Mouse (Mus musculus) G1E (cell line): Measurements from ENCODE around the gene Mybbp1a. TPM values are rescaled to one million over a fixed set of nuclear protein-coding genes. Genes with fewer than 3 reads are reported as not detected.

ENCODE experiments used
- ATAC-seq: 2 replicates; pipeline ENCODE4 v1.8.0; 2016; ENCODE audit warnings: mild to moderate bottlenecking; ENCODE audit not compliant: insufficient number of reproducible peaks, poor library complexity, low FRiP score, severe bottlenecking; ENCODE audit errors: extremely low read depth
- DNase-seq: peaks from one replicate; pipeline ENCODE4 v3.0.0; 2012; ENCODE audit warnings: low spot score
- H3K27me3 ChIP-seq: 2 replicates; pipeline ENCODE4 v1.6.1; 2012; ENCODE audit warnings: mild to moderate bottlenecking, low read length, inconsistent platforms; ENCODE audit not compliant: insufficient read depth
- H3K36me3 ChIP-seq: replicated peaks from 2 replicates; pipeline ENCODE3; 2012; ENCODE audit warnings: mild to moderate bottlenecking, inconsistent platforms
- H3K4me1 ChIP-seq: 2 replicates; pipeline ENCODE4 v1.6.1; 2012; ENCODE audit warnings: low read depth, low read length, inconsistent platforms, mixed read lengths; ENCODE audit not compliant: insufficient read depth
- H3K4me3 ChIP-seq: 2 replicates; pipeline ENCODE4 v1.5.1; 2012; ENCODE audit warnings: low read depth, mild to moderate bottlenecking, inconsistent platforms, low read length, moderate library complexity, mixed read lengths
- H3K9me3 ChIP-seq: replicated peaks from 2 replicates; pipeline ENCODE4 v1.6.1; 2012; ENCODE audit warnings: inconsistent platforms
- CTCF ChIP-seq: IDR thresholded peaks from 2 replicates; pipeline ENCODE4 v1.5.1; 2012; ENCODE audit warnings: low read depth, low read length, inconsistent platforms, mixed read lengths
- GATA1 ChIP-seq: IDR thresholded peaks from 2 replicates; pipeline ENCODE4 v1.6.1; 2012; ENCODE audit warnings: borderline replicate concordance, low read length, inconsistent platforms, mixed read lengths
- GATA2 ChIP-seq: IDR thresholded peaks from 2 replicates; pipeline ENCODE4 v1.6.1; 2012; ENCODE audit warnings: low read depth, low read length, inconsistent platforms, borderline replicate concordance
- POLR2AphosphoS5 ChIP-seq: IDR thresholded peaks from 2 replicates; pipeline ENCODE4 v1.6.1; 2012; ENCODE audit warnings: low read depth, low read length, inconsistent platforms; ENCODE audit not compliant: insufficient replicate concordance
- TAL1 ChIP-seq: conservative IDR thresholded peaks from 2 replicates; pipeline ENCODE4 v1.6.1; 2012; ENCODE audit warnings: low read depth, low read length, inconsistent platforms, mixed read lengths
- polyA plus RNA-seq: library from polyadenylated mRNA; stranded (reverse); fragments of >175 nt; gene quantifications from 2 replicates; pipeline ENCODE4 v1.2.3, GENCODE M21; 2012
- total RNA-seq, 2 experiments: library from RNA; stranded (forward) in 1 of 2; stranded (reverse) in 1 of 2; fragments of 200-1000 nt in 1 of 2; fragments of >200 nt in 1 of 2; fragmentation: Nextera tagmentation in 1 of 2; gene quantifications; 2 replicates each; pipeline ENCODE4 v1.2.3; 2014 to 2017

Mybbp1a gene
- total and polyA plus RNA-seq, 3 experiments, result 125 to 496 (median 253) TPM

DNA sequence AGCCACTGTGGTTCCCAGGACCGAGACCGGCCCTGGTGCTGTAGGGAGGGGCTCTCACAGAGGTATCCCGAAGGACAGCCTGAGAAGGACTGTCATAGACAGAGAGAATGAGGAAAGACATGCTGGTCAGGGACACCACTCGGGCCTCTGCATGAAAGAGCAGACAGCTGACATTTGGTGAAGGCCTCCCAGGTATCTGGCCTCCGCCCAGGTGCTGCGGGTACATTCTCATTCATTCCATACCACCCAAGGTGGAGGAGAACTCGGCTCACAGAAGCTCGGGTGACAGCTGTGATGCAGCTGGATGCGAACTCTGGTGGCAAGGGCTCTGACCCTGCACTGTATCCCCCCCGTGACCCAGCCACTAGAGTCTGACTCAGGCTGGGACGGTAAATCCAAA is 44.8 kb downstream of the Mybbp1a start:
- H3K9me3 ChIP-seq, result no peaks in the 10 kb centered on the region
- H3K36me3 ChIP-seq, result peaks cover 60% of the 10 kb centered on the region
- no peak for TF ChIP-seq POLR2AphosphoS5
- TF ChIP-seq CTCF, result no peak
- no peak for TF ChIP-seq GATA1
- TF ChIP-seq TAL1, result no peak
- no peak for TF ChIP-seq GATA2
- H3K4me1 ChIP-seq, result peaks cover 87% of the 10 kb centered on the region
- DNase-seq (no peak), ATAC-seq (no peak)
- peak overlapping the region; percentile 64; the same call in 1 of the 2 replicates for H3K4me3 ChIP-seq
- H3K27me3 ChIP-seq, result no peaks in the 10 kb centered on the region

GRCm38 (mm10) chr11:72487171-72487570 is 46.0 kb downstream of the Mybbp1a start:
- Histone ChIP-seq H3K4me3 (peak overlapping the region; percentile 94), H3K4me1 (peaks cover 86% of the 10 kb centered on the region), H3K27me3 (peaks cover 2% of the 10 kb centered on the region; the same call in 1 of the 2 replicates), H3K36me3 (peaks cover 49% of the 10 kb centered on the region), H3K9me3 (no peaks in the 10 kb centered on the region)
- DNase-seq (no peak), ATAC-seq (0 out of 2 replicates have a peak, but pooled peaks have one; percentile 4)
- peak; percentile 33; the same call in 1 of the 2 replicates for TF ChIP-seq TAL1
- no peak for TF ChIP-seq CTCF

DNA sequence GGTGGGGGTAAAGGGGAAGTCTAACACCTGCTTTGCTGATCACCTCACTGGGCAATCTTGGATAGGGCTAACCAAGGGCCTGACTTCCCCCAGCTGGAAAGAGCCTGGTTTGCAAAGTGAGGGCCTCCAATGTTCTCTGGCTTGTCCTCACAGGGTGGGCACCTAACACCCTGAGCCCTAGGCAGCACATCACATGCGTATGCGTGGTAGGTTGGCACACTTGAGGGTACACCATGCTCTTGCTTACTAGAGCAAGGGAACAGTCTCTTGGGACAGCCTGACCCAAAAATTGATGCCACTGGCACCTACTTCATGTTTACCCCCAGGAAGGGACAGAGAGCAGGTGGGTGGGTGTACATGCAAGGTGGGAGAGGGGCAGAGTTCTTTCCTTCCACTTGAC is 46.6 kb downstream of the Mybbp1a start:
- peaks cover 81% of the 10 kb centered on the region for H3K4me1 ChIP-seq
- H3K36me3 ChIP-seq, result peaks cover 44% of the 10 kb centered on the region
- H3K27me3 ChIP-seq, result peaks cover 2% of the 10 kb centered on the region; the same call in 1 of the 2 replicates
- DNase-seq (no peak), ATAC-seq (no peak)
- TF ChIP-seq CTCF, result no peak
- TF ChIP-seq GATA1, result no peak
- no peak for TF ChIP-seq TAL1
- no peaks in the 10 kb centered on the region for H3K9me3 ChIP-seq
- H3K4me3 ChIP-seq, result peak overlapping the region; percentile 94

DNA sequence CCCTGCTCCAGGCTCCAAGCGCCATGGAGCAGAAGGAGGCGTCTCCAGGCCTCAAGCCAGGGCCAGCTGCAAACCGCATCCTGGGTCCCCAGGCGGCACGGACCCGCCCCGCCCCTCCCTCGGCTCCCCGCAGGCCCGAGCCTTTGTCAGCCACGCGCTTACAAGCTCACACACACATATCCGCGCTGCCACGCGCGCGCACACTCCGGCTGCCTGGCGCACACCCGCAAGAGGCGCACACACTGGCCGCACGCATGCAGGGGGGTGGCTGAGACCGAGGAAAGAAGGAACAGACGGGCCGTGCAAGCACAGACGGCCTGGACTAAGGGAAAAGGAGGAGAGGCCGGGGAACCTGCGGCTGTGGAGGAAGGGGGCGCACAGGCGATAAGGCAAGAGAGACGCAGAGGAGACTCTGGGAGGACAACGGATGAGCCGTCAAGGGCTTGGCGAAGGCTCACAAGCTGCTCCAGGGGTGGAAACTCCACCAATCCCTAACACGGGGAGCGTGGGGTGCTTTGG is 47.7 kb downstream of the Mybbp1a start:
- Histone ChIP-seq H3K4me3 (peak overlapping the region; percentile 94), H3K4me1 (peaks cover 72% of the 10 kb centered on the region), H3K36me3 (peaks cover 33% of the 10 kb centered on the region), H3K9me3 (no peaks in the 10 kb centered on the region), H3K27me3 (peaks cover 2% of the 10 kb centered on the region; the same call in 1 of the 2 replicates)
- TF ChIP-seq GATA2 (no peak), CTCF (no peak), POLR2AphosphoS5 (no peak), GATA1 (no peak), TAL1 (no peak)
- ATAC-seq, result 0 out of 2 replicates have a peak, but pooled peaks have one; percentile 2
- DNase-seq, result peak; percentile 73

GRCm38 (mm10) chr11:72489397-72489796 is 48.2 kb downstream of the Mybbp1a start:
- H3K4me1 ChIP-seq, result peaks cover 68% of the 10 kb centered on the region
- no peak for ATAC-seq
- peaks cover 2% of the 10 kb centered on the region for H3K27me3 ChIP-seq
- DNase-seq, result no peak
- no peak for TF ChIP-seq TAL1
- no peak for TF ChIP-seq POLR2AphosphoS5
- no peak for TF ChIP-seq GATA2
- no peak for TF ChIP-seq CTCF
- no peak for TF ChIP-seq GATA1
- peaks cover 30% of the 10 kb centered on the region for H3K36me3 ChIP-seq
- H3K4me3 ChIP-seq, result peak overlapping the region; percentile 94
- no peaks in the 10 kb centered on the region for H3K9me3 ChIP-seq

- Histone ChIP-seq H3K36me3 (peaks cover 25% of the 10 kb centered on the region), H3K27me3 (peaks cover 2% of the 10 kb centered on the region), H3K4me1 (peaks cover 63% of the 10 kb centered on the region), H3K9me3 (no peaks in the 10 kb centered on the region), H3K4me3 (peak within 1 kb of the TSS; percentile 94)
- TF ChIP-seq GATA1 (no peak), GATA2 (no peak), CTCF (no peak), TAL1 (no peak), POLR2AphosphoS5 (no peak)
- DNase-seq (peak; percentile 92), ATAC-seq (peak; percentile 54)
These were observed 48.7 kb downstream of the Mybbp1a start, which contains the start of gene Spns2 for GRCm38 (mm10) chr11:72489881-72490301. Gene Spns2 (minus strand): TSS chr11:72489904.
